Mouse (Mus musculus) E14TG2a.4 (cell line): ENCODE measurements around the gene Tmem107.
A peak's percentile ranks its signal among the peaks of the same experiment; 100 is the strongest.

Experiments used
- H3K27me3 ChIP-seq: 2 replicates; pipeline ENCODE4 v1.6.1; 2014; ENCODE audit warnings: low read length, control low read depth; ENCODE audit not compliant: insufficient read depth
- H3K36me3 ChIP-seq: 2 replicates; pipeline ENCODE4 v1.6.1; 2014; ENCODE audit warnings: low read length, control low read depth; ENCODE audit not compliant: insufficient read depth
- H3K4me1 ChIP-seq: replicated peaks from 2 replicates; pipeline ENCODE4 v1.6.1; 2014; ENCODE audit warnings: low read depth, low read length, control low read depth
- H3K4me3 ChIP-seq: replicated peaks from 2 replicates; pipeline ENCODE4 v1.5.1; 2014; ENCODE audit warnings: mild to moderate bottlenecking, low read length
- H3K9me3 ChIP-seq: 2 replicates; pipeline ENCODE4 v1.6.1; 2014; ENCODE audit warnings: low read length, control low read depth
- CTCF ChIP-seq: conservative IDR thresholded peaks from 2 replicates; pipeline ENCODE4 v1.5.1; 2014; ENCODE audit warnings: low read length
- NANOG ChIP-seq: IDR thresholded peaks from 2 replicates; pipeline ENCODE4 v1.6.1; 2014; ENCODE audit warnings: borderline replicate concordance, low read length, mixed read lengths
- POU5F1 ChIP-seq: IDR thresholded peaks from 2 replicates; pipeline ENCODE4 v1.6.1; 2014; ENCODE audit warnings: low read length, borderline replicate concordance

The Tmem107 gene

GRCm38 (mm10) chr11:69066956-69067355 is 3.6 kb upstream of the Tmem107 start:
- no peaks in the 10 kb centered on the region for H3K36me3 ChIP-seq
- no peaks in the 10 kb centered on the region for H3K27me3 ChIP-seq
- H3K4me3 ChIP-seq: peak overlapping the region; percentile 77
- H3K9me3 ChIP-seq: no peaks in the 10 kb centered on the region
- TF ChIP-seq POU5F1 (no peak), NANOG (no peak), CTCF (peak; percentile 97)
- peaks cover 54% of the 10 kb centered on the region for H3K4me1 ChIP-seq

GRCm38 (mm10) chr11:69067601-69068000 is 3.0 kb upstream of the Tmem107 start:
- H3K36me3 ChIP-seq: no peaks in the 10 kb centered on the region
- no peaks in the 10 kb centered on the region for H3K27me3 ChIP-seq
- no peaks in the 10 kb centered on the region for H3K9me3 ChIP-seq
- TF ChIP-seq NANOG (no peak), POU5F1 (no peak)
- 0 out of 2 replicates have a peak overlapping the region, but pooled peaks have one; percentile 35 for H3K4me3 ChIP-seq
- peaks cover 60% of the 10 kb centered on the region for H3K4me1 ChIP-seq

- peak overlapping the region; percentile 92 for H3K4me3 ChIP-seq
- H3K36me3 ChIP-seq: no peaks in the 10 kb centered on the region
- no peak for TF ChIP-seq POU5F1
- no peak for TF ChIP-seq CTCF
- TF ChIP-seq NANOG: no peak
- H3K4me1 ChIP-seq: peaks cover 69% of the 10 kb centered on the region
- no peaks in the 10 kb centered on the region for H3K27me3 ChIP-seq
- no peaks in the 10 kb centered on the region for H3K9me3 ChIP-seq
These were observed 513 bp upstream of the Tmem107 start for GRCm38 (mm10) chr11:69070093-69070492.

GRCm38 (mm10) chr11:69071262-69071661 is 656 bp downstream of the Tmem107 start:
- TF ChIP-seq CTCF (no peak), NANOG (no peak), POU5F1 (no peak)
- Histone ChIP-seq H3K36me3 (no peaks in the 10 kb centered on the region), H3K4me1 (peaks cover 64% of the 10 kb centered on the region), H3K4me3 (peak overlapping the region; percentile 92), H3K9me3 (no peaks in the 10 kb centered on the region), H3K27me3 (no peaks in the 10 kb centered on the region)

GRCm38 (mm10) chr11:69072234-69072633 is 1.6 kb downstream of the Tmem107 start:
- Histone ChIP-seq H3K27me3 (no peaks in the 10 kb centered on the region), H3K4me3 (0 out of 2 replicates have a peak overlapping the region, but pooled peaks have one; percentile 17), H3K9me3 (no peaks in the 10 kb centered on the region), H3K4me1 (peaks cover 65% of the 10 kb centered on the region), H3K36me3 (no peaks in the 10 kb centered on the region)
- TF ChIP-seq CTCF: no peak
- TF ChIP-seq POU5F1: no peak
- TF ChIP-seq NANOG: no peak

GRCm38 (mm10) chr11:69072666-69073064 is 2.1 kb downstream of the Tmem107 start:
- TF ChIP-seq POU5F1: no peak
- no peak for TF ChIP-seq NANOG
- TF ChIP-seq CTCF: no peak
- Histone ChIP-seq H3K27me3 (no peaks in the 10 kb centered on the region), H3K9me3 (no peaks in the 10 kb centered on the region), H3K4me3 (peak overlapping the region; percentile 62), H3K4me1 (peaks cover 65% of the 10 kb centered on the region), H3K36me3 (no peaks in the 10 kb centered on the region)

- Histone ChIP-seq H3K36me3 (no peaks in the 10 kb centered on the region), H3K9me3 (no peaks in the 10 kb centered on the region), H3K27me3 (no peaks in the 10 kb centered on the region), H3K4me1 (peaks cover 69% of the 10 kb centered on the region), H3K4me3 (peak overlapping the region; percentile 62)
- peak; percentile 82 for TF ChIP-seq POU5F1
- no peak for TF ChIP-seq CTCF
These were observed 2.7 kb downstream of the Tmem107 start for GRCm38 (mm10) chr11:69073065-69073888.

GRCm38 (mm10) chr11:69073951-69074775 is 3.6 kb downstream of the Tmem107 start:
- Histone ChIP-seq H3K4me1 (peaks cover 78% of the 10 kb centered on the region), H3K9me3 (no peaks in the 10 kb centered on the region), H3K27me3 (no peaks in the 10 kb centered on the region), H3K36me3 (no peaks in the 10 kb centered on the region), H3K4me3 (0 out of 2 replicates have a peak overlapping the region, but pooled peaks have one; percentile 21)
- TF ChIP-seq POU5F1: no peak
- no peak for TF ChIP-seq NANOG
- no peak for TF ChIP-seq CTCF
